Mouse (Mus musculus): ENCODE data around the gene Tmub2.

DNA sequence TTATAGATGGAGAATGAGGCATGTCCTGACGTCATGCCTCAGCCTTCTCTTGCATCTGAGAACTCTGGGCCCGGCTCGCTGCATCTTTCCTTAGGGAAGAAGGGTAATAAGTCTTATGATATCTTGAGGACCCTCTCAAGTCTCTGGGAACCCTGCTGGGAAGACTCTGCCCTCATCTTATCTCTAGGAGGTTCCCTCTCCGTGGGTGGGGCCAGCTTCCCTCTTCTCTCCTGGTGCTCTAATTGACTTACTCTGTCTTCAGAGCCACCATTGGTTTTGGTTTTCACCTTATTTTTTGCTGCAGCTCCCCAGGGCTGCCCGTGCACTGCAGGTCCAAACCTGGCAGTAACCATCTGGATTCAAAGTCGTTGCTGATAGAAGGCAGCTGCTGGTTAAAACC, 26.6 kb upstream of the Tmub2 start:
- no peak for TF ChIP-seq POLR2A (IDR thresholded peaks at IDR 0.05; ENCODE audit: low read depth, low read length)
- no peak for TF ChIP-seq CTCF (conservative IDR thresholded peaks at IDR 0.05; ENCODE audit: insufficient read depth, insufficient read length, low read depth, low read length)
